Mouse (Mus musculus): ENCODE data around the gene Pacsin1.
"Not testable (repeated sequence)": the region's sequence is repeated elsewhere in the genome, so short reads cannot be mapped to it uniquely, and the experiment has no call there.

The Pacsin1 gene

DNA sequence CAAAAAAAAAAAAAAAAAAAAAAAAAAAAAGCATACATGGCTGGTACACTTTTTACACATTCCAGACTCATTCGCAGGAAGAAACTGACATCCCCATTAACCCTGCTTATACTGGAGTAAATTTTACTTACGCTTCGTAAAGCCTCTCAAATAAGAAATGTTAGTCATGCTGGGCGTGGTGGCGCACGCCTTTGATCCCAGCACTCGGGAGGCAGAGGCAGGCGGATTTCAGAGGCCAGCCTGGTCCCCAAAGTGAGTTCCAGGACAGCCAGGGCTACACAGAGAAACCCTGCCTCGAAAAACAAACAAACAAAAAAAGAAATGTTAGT is 19.8 kb upstream of the Pacsin1 start:
- in situ Hi-C loops (cut with MboI) = not testable (repeated sequence)

DNA sequence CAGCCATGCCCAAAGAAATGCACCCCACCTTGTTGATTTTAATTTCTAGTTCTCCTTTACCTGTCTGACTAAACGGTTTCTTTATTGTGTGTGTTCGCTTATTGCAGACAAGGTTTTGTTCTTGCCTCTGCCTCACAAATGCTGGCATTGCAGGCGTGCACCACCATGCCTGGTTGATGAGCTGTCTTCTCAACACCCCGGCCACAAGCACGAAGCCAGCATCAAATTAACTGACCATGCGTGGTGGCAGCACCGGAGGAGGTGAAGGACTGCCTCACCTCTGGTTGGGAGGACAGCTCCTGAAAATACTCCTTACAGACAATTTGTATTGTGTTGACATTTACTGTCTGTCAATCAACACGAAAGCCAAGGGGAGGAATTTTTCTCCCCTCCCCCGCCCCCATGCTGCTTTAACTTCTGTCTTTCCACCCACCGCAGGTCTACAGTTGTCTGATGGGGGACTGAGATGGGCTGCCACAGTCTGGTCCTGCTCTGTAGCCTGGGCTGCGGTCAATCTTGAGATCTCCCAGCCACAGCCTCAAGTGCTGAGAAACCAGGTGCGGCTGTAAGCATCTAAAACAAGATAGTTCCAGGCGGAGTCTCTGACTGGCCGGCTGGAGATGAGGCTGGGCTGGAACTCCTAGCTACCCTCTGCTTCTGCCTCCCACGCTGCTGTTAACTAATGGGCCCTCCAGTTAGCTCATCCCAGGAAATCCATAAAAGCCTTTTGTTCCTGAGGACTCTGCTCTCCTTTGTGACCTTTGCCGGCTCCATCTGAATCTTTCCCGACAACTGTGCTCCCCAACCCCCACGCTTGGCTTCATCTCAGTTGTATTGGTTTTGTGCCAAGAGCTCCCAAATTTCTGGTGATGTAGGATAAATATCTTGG is 18.9 kb upstream of the Pacsin1 start, which contains the start of gene Rps10:
Gene Rps10, minus strand, starts transcription at position 538 of the 889 bp plus-strand sequence.
- in situ Hi-C loops (cut with MboI) = no loop called here

DNA sequence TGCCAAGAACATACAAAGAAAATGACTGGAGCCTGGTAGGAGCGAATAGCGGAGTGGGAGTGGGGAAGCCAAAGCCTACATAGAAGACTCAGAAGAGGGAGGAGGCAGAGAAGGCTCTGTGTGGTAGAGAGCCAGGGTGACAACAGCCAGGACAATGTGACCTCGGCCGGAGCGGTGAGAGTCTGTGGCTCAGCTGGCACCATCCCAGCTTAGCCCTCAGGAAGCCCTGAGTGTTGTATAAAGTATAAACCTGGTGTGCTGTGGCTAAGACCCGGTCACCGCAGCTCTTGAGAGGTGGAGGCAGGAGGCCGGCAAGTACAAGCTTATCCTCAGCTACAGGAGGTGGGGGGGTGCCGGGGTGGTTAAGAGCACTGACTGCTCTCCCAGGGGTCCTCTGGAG is 18.0 kb upstream of the Pacsin1 start:
- in situ Hi-C loops (cut with MboI) = no loop called here

DNA sequence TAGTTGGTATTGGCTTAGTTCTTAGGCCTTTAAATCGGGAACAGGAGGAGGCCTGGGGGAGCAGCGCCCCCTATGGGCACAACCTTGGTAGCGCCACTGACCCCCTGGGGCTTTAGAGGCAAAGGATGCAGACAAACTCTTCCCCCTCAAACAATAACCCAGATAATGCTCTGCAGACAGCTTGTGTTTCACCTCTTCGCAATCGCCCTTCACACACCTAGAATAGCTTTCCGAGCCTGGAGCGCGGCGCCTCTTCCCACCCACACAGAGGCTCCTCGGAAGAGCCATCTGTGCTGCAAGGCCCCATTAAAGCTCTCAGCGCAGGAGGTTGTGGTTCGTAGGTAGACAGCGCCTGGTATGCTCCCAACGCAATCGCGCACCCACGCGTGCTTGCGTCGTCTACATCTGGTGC is 16.4 kb upstream of the Pacsin1 start:
- in situ Hi-C loops (cut with MboI) = no loop called here

DNA sequence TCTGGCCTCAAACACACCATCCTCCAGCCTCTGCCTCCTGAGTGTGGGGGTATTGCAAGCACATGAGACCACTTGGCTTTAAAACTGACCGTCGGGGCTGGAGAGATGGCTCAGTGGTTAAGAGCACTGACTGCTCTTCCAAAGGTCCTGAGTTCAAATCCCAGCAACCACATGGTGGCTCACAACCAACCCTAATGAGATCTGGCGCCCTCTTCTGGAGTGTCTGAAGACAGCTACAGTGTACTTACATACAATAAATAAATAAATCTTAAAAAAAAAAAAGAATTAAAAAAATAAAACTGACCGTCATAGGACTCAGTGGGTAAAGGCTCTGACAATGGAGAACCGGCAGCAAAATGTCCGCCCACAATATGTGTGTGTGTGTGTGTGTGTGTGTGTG is 15.5 kb upstream of the Pacsin1 start:
- in situ Hi-C loops (cut with MboI) = loop anchor here (5.0 kb wide), 1 partner anchor 73 kb away; the partner anchor contains the start of gene AI413582

DNA sequence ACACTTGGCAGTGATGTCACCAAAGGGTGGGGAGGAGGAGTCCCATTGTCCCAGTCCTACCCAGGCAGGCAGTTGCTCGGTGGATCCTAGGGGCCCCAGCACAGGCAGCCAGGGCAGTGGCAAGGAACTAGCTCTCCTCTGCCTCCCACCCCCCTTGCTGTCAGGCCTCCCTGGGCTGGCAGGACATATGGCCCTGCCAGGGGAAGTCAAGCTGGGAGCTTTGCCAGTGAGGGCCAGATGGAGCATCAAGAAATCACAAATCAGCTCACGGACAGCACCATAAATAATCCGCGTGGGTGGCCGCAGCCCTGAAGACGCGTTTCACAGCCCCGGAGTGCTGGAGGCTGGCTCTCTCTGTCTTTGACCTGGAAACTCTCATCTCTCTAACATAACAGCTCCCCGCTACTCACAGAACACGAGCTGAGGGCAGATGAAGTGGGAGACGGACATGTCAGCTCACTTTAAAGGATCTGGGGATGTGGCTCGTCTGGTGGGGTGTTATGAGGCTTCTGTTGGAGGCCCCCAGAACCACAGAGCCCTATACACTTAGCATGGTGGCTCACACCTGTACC is 12.7 kb upstream of the Pacsin1 start:
- in situ Hi-C loops (cut with MboI) = loop anchor here (5.0 kb wide), 1 partner anchor 75 kb away; the partner anchor contains the start of gene AI413582

DNA sequence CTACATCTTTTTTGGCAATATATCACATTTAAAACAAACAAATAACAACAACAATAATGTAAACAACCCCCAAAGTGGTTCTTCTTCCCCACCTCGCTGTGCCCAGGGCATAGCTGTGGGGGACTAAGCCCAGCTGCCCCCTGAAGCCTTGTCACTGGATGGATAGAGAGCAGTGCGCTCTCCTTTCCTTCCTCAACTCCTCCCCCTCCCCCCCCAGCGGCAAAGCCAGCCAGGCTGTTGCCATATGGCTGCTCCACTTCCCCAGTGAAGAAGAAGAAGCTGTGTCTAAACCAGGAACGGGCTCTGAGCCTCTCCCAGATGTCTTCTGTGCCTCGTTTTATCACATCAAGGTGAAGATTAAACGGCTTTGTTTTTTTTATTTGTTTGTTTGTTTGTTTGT is 12.2 kb upstream of the Pacsin1 start:
- in situ Hi-C loops (cut with MboI) = loop anchor here (5.0 kb wide), 1 partner anchor 76 kb away; the partner anchor contains the start of gene AI413582

DNA sequence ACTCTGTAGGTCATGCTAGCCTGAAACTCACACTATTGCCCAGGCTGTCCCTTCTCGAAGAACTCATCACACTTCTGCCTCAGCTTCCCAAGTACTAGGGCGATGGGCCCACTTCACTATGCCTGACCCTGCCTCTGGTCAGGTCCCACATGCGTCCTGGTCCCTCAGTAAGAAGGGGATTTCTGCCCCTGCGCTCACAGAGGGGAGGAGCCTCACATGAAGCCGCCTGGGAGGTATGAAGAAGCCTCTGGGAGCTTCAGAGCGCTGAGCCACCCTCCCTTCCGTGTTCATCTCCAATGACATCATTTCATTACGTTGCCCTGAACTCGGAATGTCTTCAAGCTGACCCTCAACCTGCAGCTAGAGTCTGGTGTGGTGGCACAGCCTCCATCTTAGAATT is 11.6 kb upstream of the Pacsin1 start:
- in situ Hi-C loops (cut with MboI) = loop anchor here (5.0 kb wide), 1 partner anchor 76 kb away; the partner anchor contains the start of gene AI413582

DNA sequence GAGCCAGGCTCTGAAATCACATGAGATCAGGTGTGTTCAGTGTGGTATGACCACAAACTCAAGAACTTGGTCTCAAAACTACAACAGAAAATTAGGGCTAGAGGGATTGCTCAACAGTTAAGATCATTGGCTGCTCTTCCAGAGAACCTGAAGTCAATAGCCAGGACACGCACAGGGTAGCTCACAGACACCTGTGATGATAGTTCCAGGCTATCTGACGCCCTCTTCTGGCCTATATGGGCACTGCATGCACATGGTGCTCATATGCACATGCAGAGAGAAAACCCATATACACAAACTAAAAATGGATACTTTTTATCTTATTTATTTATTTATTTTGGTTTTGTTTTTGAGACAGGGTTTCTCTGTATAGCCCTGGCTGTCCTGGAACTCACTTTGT is 10.7 kb upstream of the Pacsin1 start:
- in situ Hi-C loops (cut with MboI) = loop anchor here (5.0 kb wide), 1 partner anchor 77 kb away; the partner anchor contains the start of gene AI413582

DNA sequence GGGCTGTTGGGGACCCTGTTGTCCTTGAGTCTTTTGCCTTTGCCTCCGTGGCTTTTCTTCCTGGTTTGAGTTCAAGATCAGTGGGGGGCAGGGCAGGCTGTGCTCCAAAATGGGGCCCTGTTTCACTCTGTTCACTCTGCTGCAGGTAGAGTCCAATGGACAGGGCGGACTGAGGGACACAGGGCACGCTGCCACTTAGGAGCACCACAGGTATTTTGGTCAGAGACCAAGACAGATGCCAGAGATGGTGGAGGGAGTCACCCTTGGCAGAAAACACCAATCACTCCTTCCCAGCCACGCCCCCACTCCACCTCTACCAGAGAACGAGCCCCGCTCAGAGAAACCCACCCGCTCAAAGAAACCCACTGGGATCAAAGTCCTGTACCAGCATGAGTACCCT is 9.5 kb upstream of the Pacsin1 start:
- in situ Hi-C loops (cut with MboI) = no loop called here

DNA sequence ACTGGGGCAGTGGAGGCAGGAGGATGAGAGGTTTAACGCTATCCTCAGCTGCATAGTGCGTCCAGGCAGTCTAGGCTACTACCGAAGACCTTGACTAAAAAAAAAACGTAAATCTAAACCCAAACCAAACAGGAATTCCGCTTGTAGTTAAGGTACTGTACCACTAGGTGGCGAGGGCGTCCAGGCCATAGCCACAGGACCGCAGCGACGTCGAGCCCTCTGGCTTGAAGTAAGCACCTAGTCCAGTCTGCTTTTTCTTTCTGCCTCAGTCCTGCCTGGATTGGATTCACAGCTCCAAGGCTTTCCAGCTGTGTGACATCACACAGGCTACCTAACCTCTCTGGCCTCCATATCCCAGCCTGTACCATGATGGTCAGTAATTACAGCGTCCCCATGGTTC is 5.1 kb upstream of the Pacsin1 start:
- in situ Hi-C loops (cut with MboI) = no loop called here

DNA sequence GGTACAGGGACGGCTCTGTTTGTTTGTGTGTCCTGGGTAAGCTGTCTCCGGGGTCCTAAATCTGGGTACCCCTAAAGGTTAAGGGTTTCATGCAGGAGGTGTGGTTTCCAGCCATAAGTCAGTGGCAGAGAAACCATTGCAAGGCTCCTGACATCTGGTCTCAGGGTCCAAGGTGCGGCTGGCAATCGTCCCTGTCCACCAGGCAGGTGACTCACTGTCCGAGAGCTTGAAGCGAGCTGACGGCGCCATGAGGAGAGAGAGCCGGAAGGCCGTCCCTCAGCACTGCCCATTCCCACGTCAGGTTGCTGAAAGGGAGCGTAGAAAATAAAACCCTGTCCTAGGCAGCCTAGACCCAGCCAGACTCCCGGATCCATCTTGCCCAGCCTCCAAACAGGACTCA is 4.7 kb upstream of the Pacsin1 start:
- in situ Hi-C loops (cut with MboI) = no loop called here

DNA sequence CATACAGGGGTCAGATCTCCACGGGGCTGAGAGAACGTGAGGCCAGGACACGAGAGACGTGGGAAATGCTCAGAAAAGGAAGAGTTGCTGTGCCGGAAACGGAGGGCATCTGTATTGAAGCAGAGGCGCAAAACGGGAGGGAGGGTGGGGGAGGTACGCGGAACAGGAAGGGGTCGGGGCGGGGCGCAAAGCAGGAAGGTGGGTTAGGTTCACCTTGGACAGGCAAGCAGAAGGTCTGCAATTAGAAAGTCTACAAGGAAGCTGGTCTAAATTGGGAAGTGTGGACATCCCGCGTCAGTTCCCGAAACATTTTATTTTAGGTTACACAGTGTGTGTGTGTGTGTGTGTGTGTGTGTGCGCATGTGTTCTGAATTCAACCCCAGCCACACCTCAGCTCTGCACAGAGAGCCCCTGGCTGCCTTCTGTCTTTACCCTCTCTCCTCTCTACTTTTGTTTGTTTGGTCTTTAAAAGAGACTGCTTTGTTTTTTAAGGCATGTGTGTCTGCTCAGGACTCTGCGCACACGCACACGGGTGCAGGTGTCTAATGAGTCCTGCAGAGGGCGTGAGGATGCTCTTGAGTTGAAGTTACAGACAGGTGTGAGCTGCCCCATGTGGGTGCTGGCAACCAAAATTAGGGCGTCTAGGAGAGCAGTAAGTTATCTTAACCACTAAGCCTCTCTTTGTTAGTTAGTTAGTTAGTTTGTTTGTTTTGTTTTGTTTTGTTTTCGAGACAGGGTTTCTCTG is 3.1 kb upstream of the Pacsin1 start:
- in situ Hi-C loops (cut with MboI) = no loop called here

DNA sequence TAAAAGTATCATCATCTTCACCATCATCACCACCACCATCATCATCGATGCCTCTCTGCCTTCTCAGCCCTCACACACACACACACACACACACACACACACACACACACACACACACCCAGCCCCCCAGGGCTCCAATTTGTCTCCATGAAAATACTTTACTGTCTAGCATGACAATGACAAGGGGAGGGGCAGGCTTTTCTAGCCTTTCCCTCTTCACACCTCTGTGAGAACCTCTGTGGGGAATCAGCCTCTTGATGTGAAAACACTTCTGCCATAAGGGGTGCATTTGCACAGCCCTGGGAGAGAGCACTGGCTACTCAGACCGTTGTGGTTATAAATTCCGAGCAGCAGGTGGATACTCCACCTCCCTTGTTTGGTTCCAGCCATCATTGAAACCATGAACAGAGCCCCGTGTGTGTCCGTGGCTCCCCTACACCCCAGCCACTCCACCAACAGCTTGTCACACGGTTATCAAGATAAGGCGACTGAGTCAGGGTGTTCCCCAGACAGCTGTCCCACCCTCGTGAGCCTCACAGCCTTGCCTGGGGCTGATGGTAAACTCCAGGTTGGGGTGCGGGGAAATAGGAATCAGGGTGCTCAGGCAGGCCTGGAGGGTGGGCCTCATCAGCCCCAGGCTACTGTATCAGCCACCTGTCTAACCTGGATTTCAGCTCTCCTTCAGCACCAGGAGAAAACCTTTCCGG is 1.9 kb upstream of the Pacsin1 start:
- in situ Hi-C loops (cut with MboI) = no loop called here

DNA sequence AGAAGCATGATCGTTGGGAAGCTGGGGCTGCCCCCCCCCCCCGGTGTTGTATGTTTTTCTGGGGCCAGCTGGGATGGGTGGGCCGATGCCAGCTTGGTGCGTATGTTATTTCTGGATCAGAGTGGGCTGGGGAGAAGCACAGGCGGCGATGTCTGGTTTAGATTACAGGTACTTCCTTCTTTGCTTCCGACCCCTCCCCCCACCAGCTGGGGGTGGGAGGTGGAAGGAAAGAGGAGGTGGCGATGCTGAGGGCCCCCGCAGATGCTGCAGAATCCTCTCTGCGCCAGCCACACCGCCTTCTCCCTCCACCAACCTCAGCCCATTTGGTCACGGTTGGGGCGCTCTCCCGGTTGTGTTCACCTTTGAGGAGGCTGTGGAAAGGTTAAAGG is 696 bp downstream of the Pacsin1 start:
- in situ Hi-C loops (cut with MboI) = no loop called here

DNA sequence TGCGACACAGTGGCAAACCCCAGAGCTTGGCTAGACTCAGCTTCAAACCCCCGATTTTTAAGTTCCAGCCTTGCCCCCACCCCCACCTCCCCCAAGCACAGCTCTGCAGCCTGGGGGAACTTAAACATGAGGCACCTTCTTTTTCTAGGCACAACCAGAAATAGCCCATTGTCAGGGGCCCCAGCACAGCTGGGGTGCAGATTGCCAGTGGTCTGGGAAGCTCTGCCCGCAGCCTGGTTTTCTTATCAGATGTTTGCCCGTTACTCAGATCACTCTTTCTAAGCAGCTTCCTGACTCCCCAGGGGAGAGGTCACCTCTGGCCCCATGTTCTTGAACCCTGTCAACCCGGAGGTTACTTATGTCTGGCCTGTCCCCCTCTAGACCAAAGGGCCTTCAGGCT is 1.1 kb downstream of the Pacsin1 start:
- in situ Hi-C loops (cut with MboI) = no loop called here

DNA sequence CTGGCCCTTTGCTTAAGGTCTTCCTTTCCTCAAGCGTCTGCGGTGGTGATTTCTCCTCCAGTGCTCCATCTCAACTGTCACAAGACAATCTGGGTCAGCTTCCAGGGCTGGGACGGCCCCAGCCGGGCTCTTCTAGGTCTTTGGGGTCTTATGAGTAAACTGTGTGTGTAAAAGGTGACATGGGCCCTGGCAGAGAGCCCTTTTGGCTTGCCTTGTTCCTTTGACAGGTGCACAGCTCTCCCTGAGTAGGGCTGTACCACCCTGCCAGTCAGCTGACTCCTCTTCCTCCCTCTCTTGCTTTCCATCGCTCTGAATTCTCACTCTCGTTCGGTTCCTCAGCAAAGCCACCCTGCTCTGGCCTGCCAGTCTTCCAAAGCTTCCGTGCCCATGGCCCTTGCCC is 1.8 kb downstream of the Pacsin1 start:
- in situ Hi-C loops (cut with MboI) = no loop called here

DNA sequence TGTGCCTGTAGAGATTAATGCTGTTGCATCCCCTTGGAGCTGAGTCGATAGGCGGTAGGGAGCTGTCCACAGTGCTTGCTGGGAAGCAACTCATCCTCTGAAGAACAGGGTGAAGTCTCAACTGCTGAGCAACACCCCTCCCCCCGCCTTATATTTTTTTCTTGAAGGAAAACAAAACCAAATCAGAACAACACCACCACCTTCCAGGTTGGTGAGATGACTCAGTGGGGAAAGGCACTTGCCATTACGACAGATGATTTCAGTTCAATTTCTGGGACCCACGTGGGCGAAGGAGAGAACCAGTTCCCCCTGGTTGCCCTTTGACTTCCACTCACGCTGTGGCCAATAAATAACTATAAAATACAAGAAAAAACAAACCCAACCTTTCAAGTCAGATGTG is 3.5 kb downstream of the Pacsin1 start:
- in situ Hi-C loops (cut with MboI) = no loop called here

DNA sequence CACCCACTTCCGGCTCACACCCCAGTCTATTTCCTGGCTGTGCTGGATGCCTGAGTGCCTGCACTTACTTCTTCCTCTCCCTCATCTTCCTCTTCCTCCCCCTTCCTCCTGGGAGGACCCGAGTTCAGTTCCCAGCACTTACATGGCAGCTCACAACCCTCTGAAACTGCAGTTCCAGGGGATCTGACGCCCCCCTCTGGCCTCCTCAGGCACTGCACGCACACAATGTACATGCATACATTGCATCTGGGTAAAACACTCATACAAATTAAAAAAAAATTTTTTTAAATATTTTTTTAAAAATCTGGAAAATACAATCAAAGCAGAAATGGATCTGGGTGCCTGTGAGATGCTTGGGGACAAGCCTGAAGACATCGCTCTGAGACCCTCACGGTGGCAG is 16.4 kb downstream of the Pacsin1 start:
- in situ Hi-C loops (cut with MboI) = no loop called here

DNA sequence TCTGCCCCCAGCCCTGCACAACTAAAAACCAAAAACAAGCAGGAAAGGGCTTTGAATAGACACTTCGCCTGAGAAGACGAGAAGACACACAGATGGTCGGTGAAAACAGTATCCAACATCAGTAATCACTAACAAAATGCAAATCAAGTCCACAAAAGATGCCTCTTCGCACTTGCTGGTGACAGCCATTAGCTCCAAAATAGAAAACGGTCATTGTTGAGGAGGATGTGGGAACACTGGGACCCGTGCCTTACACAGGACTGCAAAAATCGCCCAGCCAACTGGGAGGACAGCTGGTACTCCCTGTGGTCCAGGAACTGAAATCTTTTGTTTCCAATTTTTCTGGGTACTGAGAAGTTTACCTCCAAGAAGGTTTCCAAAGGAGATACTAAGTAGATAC is 18.6 kb downstream of the Pacsin1 start:
- in situ Hi-C loops (cut with MboI) = no loop called here

DNA sequence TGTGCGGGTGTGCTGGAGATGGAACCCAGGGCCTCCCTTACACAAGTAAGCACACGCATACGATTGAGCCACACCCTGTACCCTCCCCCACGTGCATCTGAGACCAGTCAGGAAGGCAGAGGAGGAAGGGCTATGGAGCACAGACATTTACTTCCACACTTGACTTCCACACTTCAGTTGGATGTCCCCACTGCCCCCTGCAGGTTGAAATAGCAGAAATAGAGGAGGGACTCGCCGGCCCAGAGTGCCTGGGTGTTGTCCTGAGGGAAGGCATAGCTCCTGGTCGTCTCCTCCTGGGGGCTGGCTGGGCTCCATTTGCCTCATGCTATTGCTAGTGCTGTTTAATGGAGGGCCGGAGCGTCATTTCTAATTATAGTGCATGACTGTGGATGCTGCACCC is 20.1 kb downstream of the Pacsin1 start:
- in situ Hi-C loops (cut with MboI) = no loop called here

DNA sequence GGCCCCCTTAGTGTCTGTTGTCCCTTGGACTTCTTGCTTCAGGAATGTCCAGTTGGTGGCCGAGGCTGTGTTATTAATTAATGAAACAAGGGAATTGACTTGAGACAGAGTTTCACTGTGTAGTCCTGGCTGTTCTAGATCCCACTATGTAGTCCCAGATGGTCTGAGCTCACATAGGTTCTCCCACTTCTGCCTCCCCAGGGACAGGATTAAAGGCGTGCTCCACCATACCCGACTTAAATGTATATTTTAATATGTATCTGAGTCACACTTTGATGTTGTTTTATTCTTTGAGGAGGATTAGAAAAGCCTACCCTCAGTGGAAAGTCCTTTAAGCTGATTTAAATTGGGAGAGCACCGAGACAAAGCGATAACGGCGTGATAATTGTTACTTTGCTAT is 21.0 kb downstream of the Pacsin1 start:
- in situ Hi-C loops (cut with MboI) = no loop called here
